Mouse (Mus musculus): ENCODE measurements around the gene Sdr9c7. TPM values are rescaled to one million over a fixed set of nuclear protein-coding genes. Genes with fewer than 3 reads are reported as not detected.
"Not testable (repeated sequence)": the region's sequence is repeated elsewhere in the genome, so short reads cannot be mapped to it uniquely, and the experiment has no call there.

Gene Sdr9c7
- polyA plus RNA-seq, 1 experiment: not detected

DNA sequence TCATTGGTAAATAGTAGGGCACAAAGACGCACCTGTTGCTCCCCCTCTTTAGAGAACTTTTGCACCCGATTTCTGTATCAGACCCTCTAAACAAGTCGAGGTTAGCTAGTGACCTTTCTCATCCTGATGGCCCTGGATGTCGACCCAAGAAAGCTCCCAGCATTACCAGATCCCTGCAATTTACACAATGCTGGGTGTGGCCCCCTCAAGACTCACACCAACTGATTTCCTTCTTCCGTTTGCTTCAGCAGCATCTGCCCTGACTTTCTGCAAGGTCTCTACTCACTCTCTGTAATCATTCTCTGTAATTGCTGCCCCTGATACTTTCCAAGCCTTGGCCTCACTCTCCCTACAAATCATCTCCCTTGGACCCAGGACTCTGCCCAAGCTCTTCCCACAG, 1.6 kb upstream of the Sdr9c7 start:
- no peak overlapping the region for H3K4me3 ChIP-seq (ENCODE audit: insufficient read depth, low read depth, low read length)
- no peaks in the 10 kb centered on the region for H3K4me1 ChIP-seq (ENCODE audit: control insufficient read depth, insufficient read depth, insufficient read length, low read length)
- H3K27ac ChIP-seq (replicated peaks; ENCODE audit: low read depth, low read length): no peak overlapping the region

DNA sequence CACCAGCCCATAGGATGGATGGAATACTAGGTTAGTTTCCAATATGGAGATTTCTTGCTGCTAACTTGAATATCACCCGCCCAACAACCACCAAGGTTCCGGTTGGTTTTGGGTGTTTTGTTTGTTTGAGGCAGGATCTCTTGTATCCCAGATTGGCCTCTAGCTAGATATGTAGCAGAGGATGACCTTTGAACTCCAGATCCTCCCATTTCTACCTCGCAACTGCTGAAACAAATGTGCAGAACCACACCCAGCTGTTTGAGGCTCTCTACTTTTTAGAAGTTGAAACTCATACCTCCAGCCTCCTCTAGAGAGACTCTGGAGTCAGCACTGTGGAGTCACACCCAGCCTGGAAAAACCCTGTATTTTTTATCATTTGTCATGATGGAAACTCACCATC, 812 bp upstream of the Sdr9c7 start:
- Histone ChIP-seq H3K4me3 (ENCODE audit: insufficient read depth, low read depth, low read length) (no peak overlapping the region), H3K27ac (replicated peaks; ENCODE audit: low read depth, low read length) (no peak overlapping the region), H3K4me1 (ENCODE audit: control insufficient read depth, insufficient read depth, insufficient read length, low read length) (no peaks in the 10 kb centered on the region)

DNA sequence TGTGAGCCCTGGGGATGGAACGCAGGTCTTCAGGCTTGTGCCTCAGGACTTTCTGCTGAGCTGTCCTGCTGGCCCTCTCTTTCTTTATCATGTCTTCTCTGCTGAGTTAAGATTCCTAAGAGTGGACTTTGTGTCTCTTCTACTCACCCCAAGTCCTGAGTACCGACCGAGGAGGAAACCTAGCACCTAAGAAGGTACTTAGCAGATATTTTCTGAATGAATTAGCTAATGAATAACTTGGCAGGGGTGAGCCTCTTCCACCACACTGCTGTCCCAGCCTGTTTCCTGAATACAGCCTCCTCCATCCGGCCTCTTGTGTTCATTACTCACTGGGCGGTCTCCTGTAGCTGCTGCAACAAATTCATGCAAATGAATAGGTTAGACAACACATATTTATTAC, 1.5 kb downstream of the Sdr9c7 start:
- Histone ChIP-seq H3K4me3 (ENCODE audit: insufficient read depth, low read depth, low read length) (no peak overlapping the region), H3K27ac (replicated peaks; ENCODE audit: low read depth, low read length) (no peak overlapping the region), H3K4me1 (ENCODE audit: control insufficient read depth, insufficient read depth, insufficient read length, low read length) (no peaks in the 10 kb centered on the region)

DNA sequence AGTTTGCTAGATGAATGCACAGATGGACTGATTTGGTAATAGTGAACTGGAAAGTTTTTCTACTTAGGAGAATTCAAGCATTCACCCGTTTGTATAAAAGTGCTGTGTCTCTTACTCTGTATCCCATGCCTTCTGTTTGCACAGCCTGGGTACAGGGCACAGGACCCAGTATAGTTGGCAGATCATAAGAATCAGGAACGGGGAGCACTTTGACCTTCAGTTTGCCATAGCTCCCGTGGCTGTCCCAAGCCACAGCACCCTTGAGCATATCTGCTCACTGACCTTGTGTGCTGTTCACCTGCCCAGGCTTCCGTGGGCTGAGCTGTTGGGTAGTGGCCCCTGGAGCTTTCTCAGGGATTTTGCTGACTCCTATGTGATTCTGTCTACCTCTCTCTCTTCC, 3.4 kb downstream of the Sdr9c7 start:
- Histone ChIP-seq H3K27ac (replicated peaks; ENCODE audit: low read depth, low read length) (no peak overlapping the region), H3K4me1 (ENCODE audit: control insufficient read depth, insufficient read depth, insufficient read length, low read length) (no peaks in the 10 kb centered on the region), H3K4me3 (ENCODE audit: insufficient read depth, low read depth, low read length) (no peak overlapping the region)

DNA sequence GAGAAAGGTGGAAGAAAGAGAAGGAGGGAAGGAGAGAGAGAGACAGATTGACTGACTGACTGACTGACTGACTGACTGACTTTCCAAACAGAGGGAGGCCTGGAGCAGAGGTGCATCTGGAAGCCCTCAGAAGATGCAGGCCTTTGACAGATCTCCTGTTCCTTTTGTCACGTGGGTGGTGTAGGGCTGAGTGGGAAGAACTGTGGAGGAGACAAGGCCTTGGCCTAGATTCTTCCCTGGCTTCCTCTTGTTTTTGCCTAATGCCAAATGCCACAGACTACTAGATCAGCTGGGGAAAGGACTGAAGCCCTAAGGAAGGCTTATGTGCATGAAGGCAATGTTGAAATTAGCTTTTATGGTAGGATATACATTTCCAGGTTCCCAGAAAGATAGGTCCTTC, 4.8 kb downstream of the Sdr9c7 start:
- no peak overlapping the region for H3K4me3 ChIP-seq (ENCODE audit: insufficient read depth, low read depth, low read length)
- H3K27ac ChIP-seq (replicated peaks; ENCODE audit: low read depth, low read length): no peak overlapping the region
- H3K4me1 ChIP-seq (ENCODE audit: control insufficient read depth, insufficient read depth, insufficient read length, low read length): no peaks in the 10 kb centered on the region

DNA sequence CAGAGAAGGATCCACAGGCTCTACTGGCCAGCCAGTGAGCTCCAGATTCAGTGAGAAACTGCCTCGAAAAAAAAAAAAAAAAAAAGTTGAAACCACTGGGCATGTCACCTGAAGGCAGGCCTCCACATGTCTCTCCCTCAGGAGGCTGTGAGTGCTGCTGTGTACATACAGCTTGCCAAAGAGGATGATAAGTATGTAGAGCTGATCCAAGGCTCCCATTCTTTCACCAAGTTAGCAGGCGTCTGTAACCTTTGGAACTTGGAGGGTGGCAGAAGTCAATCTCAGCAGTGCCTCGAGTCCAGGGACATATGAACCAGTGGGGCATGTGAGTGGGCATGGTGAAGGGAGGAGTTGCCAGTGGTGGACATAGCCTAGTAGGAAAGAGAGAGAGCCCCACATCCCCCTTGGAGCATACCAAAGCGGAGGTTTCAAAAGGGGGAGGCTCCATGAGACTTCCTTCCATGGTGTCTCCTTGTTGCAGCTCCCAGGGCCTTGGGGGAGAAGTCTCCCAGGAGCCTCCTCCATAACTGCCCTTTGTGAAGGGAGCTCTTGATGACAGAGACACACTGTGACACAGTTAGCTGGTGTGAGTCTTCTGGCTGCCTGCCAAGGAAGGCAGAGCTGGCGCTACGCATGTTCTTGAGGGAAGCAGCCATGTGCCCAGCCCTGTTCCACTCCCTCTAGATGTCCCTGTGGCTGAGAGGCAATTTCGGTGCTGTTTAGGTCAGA, 6.6 kb downstream of the Sdr9c7 start:
- Histone ChIP-seq H3K4me1 (ENCODE audit: control insufficient read depth, insufficient read depth, insufficient read length, low read length) (no peaks in the 10 kb centered on the region), H3K4me3 (ENCODE audit: insufficient read depth, low read depth, low read length) (no peak overlapping the region), H3K27ac (replicated peaks; ENCODE audit: low read depth, low read length) (no peak overlapping the region)

DNA sequence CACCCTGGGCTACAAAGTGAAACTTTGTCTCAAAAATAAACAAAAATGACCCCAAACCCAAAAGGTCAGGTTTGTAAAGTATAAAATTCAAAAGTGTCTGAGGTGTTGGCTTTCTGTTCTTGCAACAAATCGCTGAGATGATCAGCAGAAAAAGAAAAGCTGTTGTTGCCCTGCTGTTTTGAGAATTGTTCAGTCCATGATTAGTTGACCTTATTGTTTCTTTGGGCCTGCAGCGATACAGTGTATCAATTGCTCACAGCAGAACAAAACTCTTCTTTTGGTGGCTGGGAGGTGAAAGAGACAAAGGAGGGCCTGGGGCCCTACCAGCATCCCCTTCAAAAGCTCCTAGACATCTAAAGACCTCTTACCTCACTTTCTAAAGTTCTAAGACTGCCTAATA, 7.8 kb downstream of the Sdr9c7 start:
- Histone ChIP-seq H3K4me1 (ENCODE audit: control insufficient read depth, insufficient read depth, insufficient read length, low read length) (no peaks in the 10 kb centered on the region), H3K27ac (replicated peaks; ENCODE audit: low read depth, low read length) (no peak overlapping the region), H3K4me3 (ENCODE audit: insufficient read depth, low read depth, low read length) (no peak overlapping the region)

DNA sequence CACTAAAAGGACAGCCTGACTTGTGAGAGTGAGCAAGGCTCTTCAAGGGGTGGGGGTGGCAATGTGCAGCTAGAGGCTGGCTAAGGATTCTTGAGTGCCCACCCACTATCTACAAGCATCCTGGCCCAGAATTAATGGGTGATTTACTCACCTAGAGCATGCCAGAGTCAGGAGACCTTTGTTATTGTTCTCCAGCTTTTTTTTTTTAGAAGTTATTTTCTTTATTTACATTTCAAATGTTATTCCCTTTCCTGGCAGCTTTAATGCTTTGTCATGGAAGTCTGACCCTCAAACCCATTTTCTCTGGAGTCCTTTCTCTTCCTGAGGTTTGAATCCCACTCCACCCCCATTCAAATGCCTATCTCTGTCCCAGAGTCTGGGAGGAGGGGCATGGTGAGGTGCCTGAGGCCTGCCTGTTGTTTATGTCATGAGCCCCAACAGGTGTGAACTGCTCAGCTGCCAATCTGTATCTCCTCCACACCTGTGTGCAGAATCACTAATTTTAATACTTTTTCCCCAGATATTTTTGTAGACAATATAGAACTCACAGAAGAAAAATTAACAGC, 9.2 kb downstream of the Sdr9c7 start:
- Histone ChIP-seq H3K4me1 (ENCODE audit: control insufficient read depth, insufficient read depth, insufficient read length, low read length) (no peaks in the 10 kb centered on the region), H3K4me3 (ENCODE audit: insufficient read depth, low read depth, low read length) (no peak overlapping the region), H3K27ac (replicated peaks; ENCODE audit: low read depth, low read length) (no peak overlapping the region)

DNA sequence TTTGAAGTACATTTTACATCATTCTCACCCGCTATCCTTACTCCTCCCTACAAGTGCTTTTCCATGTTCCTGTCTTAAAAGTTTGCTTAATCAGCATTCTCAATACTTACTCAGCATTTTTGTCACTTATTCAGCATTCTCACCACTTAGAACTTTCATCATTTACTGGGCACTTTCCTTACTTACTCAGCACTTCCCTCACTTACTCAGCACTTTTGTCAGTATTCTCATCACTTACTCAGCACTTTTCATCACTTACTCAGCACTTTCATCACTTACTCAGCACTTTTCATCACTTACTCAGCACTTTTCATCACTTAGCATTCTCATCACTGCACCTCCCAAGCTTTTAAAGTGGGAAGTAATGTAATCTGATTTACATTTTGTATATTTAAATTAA, 17.3 kb downstream of the Sdr9c7 start:
- H3K27ac ChIP-seq (replicated peaks; ENCODE audit: low read depth, low read length): no peak overlapping the region
- H3K4me1 ChIP-seq (ENCODE audit: control insufficient read depth, insufficient read depth, insufficient read length, low read length): no peaks in the 10 kb centered on the region
- no peak overlapping the region for H3K4me3 ChIP-seq (ENCODE audit: insufficient read depth, low read depth, low read length)

DNA sequence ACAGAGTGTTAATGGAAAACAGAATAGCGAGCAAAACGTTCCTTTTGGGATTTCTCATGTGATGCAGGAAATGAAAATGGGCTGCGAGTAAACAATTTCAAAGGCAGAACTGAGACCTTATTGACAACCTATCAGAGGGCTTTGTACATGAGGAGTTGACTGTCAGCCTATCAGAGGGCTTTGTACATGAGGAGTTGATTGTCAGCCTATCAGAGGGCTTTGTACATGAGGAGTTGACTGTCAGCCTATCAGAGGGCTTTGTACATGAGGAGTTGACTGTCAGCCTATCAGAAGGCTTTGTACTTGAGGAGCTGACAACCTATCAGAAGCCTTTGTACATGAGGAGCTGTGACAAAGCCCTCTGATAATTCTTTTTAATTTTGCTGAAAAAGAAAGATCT, 18.9 kb downstream of the Sdr9c7 start:
- H3K4me1 ChIP-seq (ENCODE audit: control insufficient read depth, insufficient read depth, insufficient read length, low read length); H3K4me3 ChIP-seq (ENCODE audit: insufficient read depth, low read depth, low read length); H3K27ac ChIP-seq (replicated peaks; ENCODE audit: low read depth, low read length): not testable (repeated sequence)

DNA sequence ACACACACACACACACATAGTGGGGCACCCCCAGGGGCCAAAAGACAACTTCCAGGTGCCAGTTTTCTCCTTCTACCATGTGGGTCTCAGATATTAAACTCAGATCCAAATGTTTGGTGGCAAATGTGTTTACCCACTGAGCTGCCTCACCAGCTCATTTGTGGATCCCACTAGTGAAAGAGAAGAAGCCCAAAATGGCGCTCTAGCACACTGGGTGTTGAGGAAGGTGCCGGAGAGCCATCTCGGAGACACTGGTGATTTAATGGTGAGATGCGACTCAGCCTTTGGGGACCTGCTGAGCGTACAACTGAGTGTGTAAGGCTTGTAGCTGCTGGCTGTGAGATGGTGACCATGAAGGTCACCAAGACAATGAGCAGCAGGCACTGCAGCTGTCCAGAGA, 19.3 kb downstream of the Sdr9c7 start:
- no peak overlapping the region for H3K4me3 ChIP-seq (ENCODE audit: insufficient read depth, low read depth, low read length)
- no peak overlapping the region for H3K27ac ChIP-seq (replicated peaks; ENCODE audit: low read depth, low read length)
- no peaks in the 10 kb centered on the region for H3K4me1 ChIP-seq (ENCODE audit: control insufficient read depth, insufficient read depth, insufficient read length, low read length)

DNA sequence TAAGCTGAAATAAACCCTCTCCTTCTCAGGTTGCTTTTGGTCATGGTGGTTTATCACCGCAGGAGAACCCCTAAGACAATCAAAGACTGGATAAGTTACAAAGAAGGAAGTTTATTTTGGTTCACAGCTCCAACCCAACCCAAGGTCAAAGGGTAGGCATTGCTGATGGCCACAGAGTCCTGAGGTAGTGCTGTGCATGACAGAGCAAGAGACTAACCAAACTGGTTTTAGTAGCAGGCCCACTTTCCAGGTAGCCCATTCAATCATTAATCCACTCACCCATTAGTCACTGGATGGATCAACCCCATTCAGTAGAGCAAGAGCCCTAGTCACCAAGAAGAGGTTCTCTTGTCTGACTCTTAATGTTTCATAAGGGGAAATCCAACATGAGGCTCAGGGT, 23.9 kb downstream of the Sdr9c7 start:
- Histone ChIP-seq H3K4me3 (ENCODE audit: insufficient read depth, low read depth, low read length) (no peak overlapping the region), H3K4me1 (ENCODE audit: control insufficient read depth, insufficient read depth, insufficient read length, low read length) (no peaks in the 10 kb centered on the region), H3K27ac (replicated peaks; ENCODE audit: low read depth, low read length) (no peak overlapping the region)

DNA sequence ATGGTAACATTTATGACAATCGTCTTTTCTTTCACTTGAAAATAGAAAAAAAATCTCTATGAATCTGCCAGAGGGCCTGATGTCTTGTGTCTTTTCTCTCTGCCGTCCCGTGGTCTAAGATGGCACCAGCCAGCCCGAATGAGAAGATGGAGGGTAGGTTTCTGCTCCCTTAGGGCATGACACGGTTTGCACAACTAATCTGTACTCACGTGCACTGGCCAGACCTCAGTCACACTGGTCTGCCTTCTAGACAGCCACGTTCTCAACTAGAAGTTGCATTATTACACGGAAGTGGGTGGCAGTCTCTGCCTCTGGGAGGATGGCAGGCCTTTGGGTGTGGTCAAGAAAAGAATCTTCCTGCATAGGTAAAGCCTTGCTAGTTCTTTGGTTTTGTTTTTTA, 24.7 kb downstream of the Sdr9c7 start:
- Histone ChIP-seq H3K4me1 (ENCODE audit: control insufficient read depth, insufficient read depth, insufficient read length, low read length) (no peaks in the 10 kb centered on the region), H3K4me3 (ENCODE audit: insufficient read depth, low read depth, low read length) (no peak overlapping the region), H3K27ac (replicated peaks; ENCODE audit: low read depth, low read length) (no peak overlapping the region)

DNA sequence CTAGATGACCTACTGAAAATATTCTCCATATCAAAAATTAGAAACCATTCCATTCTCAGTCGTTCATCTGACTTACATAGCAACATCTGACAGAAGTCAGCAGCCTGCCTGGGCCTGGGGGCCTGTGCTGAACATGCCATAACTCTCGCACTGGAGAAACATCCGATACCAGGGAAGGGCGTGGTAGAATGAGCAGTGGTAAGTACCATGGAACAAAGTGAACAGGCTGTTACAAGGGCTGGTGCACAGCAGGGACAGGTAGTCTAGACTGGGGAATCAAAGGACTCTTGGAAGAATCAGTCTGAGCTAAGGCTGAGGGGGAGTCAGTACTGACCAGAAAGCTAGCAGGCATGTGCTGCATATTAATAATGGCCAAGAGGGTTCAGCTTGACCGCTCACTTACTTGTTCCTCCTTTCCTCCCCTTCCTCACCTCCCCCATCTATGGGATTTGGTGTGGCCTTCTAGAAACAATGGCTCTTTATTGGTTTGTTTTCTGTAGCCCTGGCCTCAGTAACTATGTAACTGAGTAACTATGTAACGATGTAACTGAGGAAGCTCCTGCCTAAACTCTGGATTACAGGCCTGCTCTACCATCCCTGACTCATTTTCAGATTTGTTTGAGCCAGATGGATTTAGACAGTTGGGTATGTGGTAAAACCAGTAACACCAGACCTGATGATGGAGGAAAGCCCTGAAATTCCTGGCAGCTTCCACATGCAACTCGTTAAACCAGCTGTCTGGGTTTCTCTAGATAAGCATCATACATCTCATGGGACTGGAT, 26.5 kb downstream of the Sdr9c7 start:
- Histone ChIP-seq H3K27ac (replicated peaks; ENCODE audit: low read depth, low read length) (no peak overlapping the region), H3K4me1 (ENCODE audit: control insufficient read depth, insufficient read depth, insufficient read length, low read length) (no peaks in the 10 kb centered on the region), H3K4me3 (ENCODE audit: insufficient read depth, low read depth, low read length) (no peak overlapping the region)

DNA sequence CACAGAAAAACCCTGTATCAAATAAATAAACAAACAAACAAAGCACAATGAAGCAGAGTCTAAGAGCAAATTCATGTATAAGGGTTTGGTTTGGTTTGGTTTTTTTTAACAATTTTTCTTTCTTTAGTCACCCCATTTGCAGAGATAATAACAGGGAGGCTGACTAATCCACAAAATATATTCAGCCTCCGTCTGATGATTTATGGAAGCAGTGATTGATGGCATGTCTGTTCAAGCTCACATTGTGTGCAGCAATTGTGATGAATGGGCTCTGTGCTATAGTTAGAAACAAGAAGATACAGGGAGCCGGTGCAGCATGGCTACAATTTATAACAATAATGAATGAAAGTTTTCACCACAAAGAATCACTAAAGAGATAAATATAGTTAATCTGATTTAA, 29.4 kb downstream of the Sdr9c7 start:
- H3K4me3 ChIP-seq (ENCODE audit: insufficient read depth, low read depth, low read length): no peak overlapping the region
- no peaks in the 10 kb centered on the region for H3K4me1 ChIP-seq (ENCODE audit: control insufficient read depth, insufficient read depth, insufficient read length, low read length)
- H3K27ac ChIP-seq (replicated peaks; ENCODE audit: low read depth, low read length): no peak overlapping the region

All from brown adipose tissue, adult 24 weeks (tissue).